Mouse (Mus musculus) liver, adult 2 months (tissue): ENCODE data around the gene Ecpas.

Experiments used
- CTCF ChIP-seq: fragments of 200-500 bp; IDR thresholded peaks from 2 replicates; pipeline ENCODE4 v1.5.1; 2011; ENCODE audit warnings: low read depth, low read length, control low read depth
- POLR2A ChIP-seq: fragments of 200-500 bp; IDR thresholded peaks from 2 replicates; pipeline ENCODE4 v1.6.1; 2011; ENCODE audit warnings: low read length, control low read depth; ENCODE audit not compliant: insufficient read depth; ENCODE audit errors: extremely low read depth

- TF ChIP-seq POLR2A, result no peak
- TF ChIP-seq CTCF, result no peak
Measured at GRCm38 (mm10) chr4:58925664-58926063, 13.1 kb upstream of the Ecpas start.
